Mouse (Mus musculus): Measurements from ENCODE around the gene Itk.

The Itk gene

DNA sequence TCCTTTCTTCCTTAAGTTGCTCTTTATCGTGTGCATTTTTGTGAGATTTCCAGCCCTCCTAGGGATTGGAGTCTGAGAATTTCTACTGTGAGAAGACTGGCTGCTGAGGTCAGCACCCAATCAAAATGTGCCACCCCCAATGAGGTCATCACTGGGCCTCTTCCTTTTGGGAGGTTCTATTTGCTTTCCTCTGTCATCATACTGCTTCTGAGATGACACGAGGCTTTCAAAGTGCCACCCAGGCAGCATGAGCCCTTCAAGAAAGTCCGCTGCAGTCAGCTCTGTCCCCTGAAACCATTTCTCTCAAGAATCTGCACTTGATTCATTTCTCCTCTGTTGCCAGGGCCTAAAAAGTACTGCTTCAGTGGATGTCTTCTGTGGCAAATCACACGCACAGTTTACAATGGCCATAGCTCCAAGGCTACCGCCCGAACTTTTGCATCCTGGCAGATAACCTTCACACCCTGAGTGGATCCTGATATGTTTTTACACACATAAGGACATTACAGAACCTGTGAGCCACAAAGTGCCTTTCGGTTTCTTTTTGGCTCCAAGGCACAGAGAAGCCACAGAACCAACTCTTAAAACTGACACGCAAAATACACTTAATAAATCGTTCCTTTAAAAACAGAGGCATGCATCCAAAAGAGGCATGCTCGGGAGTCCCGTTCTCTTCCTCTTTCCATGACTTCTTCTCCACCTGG is 80.9 kb downstream of the Itk start:
- DNase-seq (ENCODE audit: low spot score in 2 of 2): no peak

DNA sequence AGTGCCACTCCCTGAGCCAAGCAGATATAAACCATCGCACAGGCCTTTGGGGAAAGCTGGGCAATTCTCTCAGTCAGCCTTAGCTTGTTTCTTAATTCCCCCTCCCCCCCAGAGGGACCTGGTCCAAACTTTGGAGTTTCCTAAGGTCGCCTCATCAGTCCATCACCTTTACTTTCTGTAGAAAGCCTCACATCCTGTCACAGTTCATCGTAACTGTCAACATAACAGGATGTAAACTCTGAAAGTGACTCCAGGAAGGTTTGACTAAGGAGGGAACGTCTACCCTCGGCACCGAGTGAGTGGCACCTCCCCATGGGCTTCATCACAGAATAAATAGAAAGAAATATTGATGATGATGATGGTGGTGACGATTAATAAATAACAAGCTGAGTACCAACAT is 81.5 kb downstream of the Itk start:
- DNase-seq (ENCODE audit: low spot score in 2 of 2): no peak

DNA sequence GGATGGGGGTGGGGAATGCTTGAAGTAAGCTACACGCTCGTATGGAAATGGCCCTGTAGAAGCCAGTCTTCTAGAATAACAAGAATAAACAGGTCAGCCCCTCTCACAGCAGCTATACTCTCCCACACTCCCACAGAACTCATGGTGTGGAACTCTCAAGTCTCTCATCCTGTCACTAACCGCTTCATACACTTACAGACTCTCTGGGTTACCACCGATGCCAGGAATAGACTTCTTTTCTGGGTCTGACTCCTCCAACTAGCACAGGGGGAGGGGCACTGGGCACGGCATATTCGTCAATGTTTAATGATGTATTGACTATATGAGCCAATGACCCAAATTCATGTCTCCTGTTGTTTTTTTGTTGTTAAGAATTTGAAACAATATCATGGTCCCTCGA is 82.5 kb downstream of the Itk start:
- DNase-seq (ENCODE audit: low spot score in 2 of 2): no peak

DNA sequence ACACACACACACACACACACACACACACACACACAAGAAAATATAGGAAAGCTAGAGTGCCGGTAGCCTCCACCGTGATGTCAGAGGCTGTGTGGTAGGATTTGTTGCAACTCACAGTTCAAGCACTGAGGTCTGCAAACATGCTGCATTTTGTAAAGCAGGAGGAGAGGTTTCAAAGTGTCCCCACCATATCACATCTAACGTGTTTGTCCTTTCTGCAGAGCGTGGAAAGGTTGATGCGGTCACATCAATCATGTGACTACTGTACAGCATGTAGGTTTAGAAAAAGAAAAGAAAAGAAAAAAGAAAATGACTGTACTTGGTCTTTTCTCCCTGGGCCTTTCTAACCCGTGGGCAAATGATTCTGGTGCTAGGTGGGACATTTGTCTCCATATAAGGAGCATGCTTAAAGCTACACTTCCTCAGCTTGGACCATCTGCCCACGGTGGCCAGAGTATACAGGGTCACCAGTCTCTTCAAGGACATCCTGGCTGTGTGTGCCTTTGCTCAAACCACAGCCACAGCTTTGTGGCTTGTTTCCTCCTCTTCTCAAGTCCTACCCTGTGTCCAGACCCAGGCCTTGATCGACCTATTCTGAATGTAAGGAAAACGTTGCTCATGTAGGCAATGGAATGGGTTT is 83.3 kb downstream of the Itk start:
- DNase-seq (ENCODE audit: low spot score in 2 of 2): no peak

DNA sequence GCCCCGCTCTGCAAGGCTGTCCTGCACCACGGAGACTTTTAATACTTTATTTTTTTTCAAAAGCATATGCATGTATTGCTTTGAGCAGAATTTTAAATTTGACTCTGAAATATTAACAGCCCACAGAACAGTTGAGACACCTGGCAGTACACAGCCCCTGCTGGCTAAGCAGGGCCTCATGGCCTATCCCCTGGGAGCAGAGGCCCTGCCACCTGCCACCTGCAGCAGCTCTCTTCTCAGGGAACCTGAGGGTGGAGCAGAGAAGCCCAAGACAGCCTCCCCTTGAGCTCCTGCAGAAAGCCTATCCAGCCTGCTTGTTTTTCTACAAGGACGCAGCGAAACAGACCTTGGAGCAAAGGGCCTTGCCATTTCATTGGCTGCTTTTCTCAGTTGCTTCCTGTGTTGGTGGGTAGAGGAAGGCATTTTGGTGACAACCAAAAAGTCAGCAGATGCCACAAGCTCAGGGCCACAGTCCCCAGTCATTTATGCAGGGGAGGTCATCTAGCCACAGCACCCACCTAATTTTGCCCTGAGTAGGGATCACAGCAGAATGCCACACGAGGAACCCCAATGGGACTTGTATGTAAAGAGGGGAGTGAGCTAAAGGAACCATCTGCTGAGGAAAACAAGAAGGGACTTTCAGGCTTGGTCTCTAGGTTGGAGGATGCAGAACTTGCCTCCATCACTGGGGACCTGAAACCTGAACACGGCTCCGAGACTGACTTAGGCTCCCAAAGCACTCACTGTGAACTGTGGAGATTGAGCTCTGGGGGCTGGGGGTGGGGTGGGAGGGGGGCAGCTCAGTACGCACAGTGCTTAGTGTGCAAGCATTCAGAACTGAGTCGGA is 84.2 kb downstream of the Itk start:
- DNase-seq (ENCODE audit: low spot score in 2 of 2): no peak

DNA sequence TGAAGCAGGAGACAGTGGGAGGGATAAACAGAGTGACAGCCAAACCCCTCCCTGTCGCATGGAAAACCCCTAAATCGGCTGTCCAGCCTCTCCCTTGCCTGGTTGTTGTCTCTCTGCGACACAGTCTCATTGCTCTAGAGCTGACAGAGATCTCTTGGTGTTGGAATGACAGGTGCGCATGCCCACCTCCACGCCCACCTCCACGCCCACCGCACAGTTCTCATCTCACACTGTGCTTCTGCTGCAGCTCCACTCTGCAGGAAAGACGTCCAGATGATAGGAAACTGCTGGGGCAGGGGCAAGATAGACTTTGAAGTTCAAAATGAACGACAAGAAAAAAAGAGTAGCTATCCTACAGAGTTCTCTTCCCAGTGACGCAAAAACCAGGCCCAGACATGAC is 85.2 kb downstream of the Itk start:
- no peak for DNase-seq (ENCODE audit: low spot score in 2 of 2)

DNA sequence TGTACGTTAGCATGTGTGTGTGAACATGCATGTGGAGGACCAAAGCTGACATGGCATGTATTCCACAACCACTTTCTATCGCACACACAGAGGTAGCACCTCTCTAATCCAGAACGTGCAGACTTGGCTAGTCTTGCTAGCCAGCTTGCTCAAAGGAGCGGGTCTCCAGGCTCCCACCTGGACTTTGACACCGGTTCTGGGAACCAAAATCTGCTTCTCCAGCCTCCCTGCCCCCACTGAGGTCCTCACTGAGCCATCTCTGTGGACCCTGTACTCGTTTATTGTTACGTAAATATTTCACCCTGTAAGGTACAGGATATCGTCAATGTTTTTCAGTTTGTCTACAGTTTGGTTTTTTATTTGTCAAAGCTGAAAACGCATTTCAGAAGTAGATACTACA is 86.8 kb downstream of the Itk start:
- no peak for DNase-seq (ENCODE audit: low spot score in 2 of 2)

DNA sequence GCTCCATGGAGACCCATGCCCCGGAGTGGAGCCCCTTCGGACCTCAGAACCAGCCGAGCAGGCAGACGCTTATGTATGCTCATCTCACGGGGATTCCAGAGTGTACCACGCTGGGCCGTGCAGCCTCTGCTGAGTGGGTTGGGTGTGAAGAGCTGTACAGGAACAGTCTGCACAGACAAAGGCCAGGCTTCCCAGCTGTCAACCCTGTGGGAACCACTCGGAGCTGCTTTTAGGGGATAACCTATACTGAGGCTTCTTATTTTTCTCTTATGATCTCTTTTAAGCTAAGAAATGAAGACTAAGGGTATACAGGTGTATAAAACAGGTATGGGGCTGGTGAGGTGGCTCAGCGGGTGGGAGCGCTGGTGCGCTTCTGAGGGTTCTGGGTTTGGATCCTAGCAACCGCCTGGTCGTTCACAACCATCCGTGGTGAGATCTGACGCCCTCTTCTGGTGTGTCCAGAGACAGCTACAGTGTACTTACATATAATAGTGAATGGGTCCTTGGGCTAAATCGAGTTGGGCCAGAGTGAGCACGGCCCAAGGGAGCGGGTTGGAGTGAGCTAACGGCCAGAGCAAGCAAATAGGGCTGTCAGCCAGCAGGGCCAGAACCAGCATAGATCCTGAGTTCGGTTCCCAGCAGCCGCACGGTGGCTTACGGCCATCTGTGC is 87.6 kb downstream of the Itk start:
- no peak for DNase-seq (ENCODE audit: low spot score in 2 of 2)

DNA sequence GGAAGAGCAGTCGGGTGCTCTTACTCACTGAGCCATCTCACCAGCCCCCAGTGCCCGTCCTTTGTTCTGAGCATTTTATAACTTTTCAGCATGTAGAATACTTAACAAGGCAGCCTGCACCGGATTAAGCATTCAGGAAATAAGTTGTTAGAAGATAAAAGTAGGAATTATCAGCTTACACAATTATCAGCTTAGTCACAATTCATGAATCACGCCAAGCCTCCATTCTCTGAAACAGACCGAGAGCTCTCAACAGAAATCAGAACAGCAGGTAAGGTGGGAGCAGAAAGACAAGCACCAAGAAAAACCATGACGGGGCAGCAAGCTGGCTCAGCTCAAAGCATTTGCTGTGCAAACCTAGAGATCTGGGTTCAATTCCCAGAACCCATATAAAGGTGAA is 89.4 kb downstream of the Itk start:
- no peak for DNase-seq (ENCODE audit: low spot score in 2 of 2)

DNA sequence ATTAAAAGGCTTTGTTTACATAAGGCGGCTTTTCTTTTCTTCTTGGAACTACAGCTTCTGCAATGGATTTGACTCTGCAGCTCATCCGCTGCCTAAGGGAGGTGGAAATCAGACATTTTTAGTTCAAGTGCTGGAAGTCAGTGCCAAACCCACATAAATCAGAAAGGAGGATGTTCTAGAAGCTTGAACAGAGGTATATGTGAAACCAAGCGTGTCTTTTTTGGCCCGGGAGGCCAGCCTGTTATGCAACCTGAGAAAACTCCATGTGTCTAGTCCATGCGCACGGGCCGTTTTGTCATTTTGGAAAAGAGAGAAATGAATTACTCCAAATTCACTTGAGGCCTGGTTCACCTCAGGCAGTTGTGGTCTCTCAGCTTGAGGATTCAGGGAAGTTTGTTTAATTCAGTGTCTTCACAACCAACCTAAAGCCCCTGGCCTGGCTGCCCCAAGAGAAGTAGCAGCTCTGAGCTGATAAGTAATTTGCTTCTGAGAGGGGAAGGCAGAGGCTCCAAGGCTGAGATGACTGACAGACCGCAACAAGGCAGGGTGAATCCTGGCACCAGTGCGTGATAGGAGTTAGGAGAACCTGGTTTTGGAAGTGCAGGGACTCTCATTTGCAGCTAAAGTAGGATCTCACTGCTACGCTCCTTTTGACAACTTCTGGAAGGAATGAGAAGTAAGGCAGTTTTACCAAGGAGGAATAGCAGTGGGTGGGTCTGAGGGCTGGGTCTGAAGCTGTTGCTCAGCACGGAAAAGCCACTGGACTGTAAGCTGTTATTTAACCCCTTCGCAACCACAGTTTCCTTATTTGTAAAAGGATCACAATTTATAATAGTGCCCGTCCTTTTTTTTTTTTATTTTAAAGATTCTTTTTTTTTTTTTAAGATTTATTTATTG is 90.2 kb downstream of the Itk start:
- DNase-seq (ENCODE audit: low spot score in 2 of 2): no peak

DNA sequence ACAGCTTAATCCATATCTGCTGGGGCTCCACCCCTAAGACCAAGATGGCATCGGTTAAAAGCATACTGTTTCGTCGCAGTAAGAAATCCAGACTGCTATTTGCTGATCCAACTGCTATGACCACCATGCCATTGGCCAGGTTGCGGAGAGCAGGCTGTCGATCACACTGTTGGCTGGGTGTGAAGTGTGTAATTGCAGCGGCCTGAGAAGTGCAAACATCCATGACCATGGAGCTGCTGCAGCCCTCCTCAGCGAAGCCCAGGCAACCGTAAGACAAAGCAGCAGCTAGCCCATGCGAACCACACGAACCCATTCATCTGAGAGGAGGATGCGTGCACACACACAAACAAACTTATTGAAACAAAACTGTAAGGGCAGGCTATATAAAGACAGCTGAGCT is 94.9 kb downstream of the Itk start:
- no peak for DNase-seq (ENCODE audit: low spot score in 2 of 2)

DNA sequence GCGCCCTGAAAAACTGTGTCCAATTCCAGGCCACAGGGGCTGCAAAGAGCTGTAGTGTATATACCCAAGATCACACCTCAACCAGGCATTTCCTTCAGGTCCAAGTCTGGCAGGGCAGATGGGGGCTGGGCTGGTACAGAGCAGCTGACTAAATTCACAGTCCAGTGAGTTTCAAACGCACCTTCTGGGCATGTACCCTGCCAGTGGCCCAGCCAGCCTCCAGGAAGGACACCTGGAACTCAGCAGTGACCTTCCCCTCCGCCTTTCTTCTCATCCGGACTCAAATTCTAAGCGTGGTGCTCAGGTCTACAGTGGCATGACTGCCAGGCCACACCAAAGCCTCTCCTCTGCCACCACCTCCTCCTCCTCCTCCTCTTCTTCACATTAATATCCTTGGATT is 95.8 kb downstream of the Itk start:
- no peak for DNase-seq (ENCODE audit: low spot score in 2 of 2)

DNA sequence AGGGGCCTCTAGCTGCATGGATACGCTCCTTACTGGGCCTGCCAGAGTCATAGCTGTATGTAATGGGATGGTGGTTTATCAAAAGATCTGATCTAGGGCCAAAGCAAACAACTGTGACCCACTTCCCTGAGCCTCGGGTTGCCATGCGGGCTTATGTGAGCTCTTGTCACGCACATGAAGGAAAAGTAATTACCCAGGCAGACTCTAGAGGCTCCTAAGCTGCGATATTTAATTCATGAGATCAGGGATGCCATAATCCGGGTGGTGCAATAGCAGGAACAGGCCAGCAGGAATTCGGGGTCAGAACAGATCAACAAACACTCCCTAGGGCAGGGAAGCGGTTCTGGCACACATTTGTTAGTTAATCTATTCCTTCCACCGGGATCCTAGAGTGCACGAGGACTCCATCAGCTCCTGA is 98.3 kb downstream of the Itk start:
- DNase-seq (ENCODE audit: low spot score in 2 of 2): no peak

DNA sequence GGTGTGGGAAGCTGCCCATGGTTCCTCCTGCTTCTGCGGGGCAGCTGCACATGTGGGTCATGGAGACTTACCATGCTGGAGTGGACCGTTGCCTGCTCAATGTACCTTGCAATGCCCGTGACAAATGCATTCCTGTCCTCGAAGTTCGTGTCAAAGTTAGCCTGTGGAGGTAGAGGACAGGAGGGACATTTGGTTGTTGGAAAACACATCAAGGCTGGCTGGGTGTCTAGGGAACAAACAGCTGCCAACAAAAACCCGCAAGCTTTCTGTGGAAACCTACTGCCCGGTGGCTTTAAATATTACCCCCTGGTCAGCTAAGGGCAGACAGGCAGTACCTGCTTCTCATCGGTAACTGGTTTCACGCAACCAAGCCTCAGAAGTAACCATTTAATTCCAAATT is 99.8 kb downstream of the Itk start:
- DNase-seq (ENCODE audit: low spot score in 2 of 2): no peak

DNA sequence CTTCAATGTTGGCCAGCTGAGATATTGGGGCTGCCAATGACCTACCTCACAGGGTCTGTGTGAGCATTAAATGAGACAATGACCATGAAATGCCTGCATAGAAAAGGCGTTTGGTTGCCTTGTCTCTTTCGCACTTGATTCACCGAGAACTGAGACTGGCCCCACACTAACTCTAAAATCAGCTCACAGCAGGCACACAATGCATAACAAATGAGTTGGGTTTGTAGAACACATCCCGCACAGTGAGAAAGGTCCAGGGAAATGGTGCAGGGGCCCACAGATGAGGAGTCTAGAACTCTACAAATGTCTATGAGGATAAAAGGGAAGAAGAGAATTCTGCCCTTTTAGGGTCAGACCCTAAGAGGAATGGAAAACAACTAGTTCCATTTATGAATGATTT is 100.3 kb downstream of the Itk start:
- no peak for DNase-seq (ENCODE audit: low spot score in 2 of 2)

DNA sequence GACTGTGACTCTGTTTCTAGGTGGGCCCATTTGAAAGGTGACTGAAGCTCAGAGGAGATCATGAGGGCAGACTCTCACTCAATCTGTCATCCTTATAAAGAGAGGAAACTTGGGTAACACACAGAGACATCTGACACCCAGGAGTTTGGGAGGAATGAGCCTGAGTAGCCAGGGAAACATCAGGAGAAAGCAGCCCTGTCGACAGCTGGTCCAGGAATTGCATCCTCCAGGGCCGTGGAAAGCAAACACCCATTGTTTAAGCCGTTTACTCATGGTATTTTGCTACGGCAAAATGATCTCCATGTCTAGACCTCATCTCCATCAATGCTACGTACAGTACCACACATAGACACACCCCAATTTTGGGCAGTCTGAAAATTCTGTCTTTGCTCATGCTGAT is 101.2 kb downstream of the Itk start:
- no peak for DNase-seq (ENCODE audit: low spot score in 2 of 2)

DNA sequence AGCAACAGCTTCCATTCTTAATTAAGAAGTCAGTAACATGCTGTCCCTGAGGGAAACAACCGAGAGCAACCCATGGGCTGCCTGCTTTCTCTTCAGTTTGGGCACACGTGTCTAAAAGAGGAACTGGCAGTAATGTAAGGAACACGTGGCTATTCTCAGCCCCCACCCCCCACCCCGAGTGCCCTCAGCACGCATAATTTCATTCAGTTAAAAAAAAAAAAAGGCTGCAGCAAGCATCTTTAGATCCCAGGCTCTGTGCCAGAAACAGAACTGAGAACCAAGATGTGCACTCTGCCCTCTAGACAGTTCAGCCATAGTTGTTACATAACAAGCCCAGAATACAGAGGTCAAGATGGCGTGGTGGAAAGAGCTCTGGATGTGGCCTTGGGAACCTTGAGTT is 102.5 kb downstream of the Itk start:
- no peak for DNase-seq (ENCODE audit: low spot score in 2 of 2)

DNA sequence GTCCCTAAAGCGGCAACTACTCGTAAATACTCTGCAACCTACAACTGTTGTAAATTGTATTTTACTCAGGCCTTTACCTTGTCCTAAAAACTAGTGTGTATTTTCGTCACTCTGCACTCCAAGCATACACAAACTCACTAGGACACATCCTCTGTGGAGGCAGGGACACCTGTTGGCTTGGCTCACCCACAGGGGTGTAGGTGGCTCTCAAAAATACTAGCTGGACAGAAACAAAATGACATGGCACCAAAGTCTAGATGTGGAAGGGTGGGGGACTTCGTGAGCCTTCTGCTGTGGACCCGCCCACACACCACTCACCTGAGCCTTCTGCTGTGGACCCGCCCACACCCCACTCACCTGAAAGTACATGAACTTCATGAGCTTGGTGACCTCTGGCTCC is 105.5 kb downstream of the Itk start:
- DNase-seq (ENCODE audit: low spot score in 2 of 2): no peak

DNA sequence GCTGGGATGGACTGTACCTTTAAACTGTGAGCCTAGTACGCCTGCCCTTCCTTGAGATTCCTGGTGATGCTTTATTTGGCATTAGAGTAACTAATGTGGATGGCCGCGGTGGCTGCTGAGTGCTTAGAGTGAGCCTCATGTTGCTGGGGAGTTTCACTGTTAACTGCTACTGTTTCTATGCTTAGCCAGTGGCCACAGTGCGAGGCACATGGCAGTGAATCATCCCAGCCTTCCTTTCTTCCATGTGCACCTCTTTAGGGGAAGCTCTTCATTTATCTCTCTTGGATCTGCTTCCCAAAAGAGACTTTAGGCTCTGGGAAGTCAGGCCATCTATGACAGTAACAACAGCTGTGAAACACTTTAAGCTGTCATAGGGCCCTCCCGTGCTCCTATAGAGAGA is 106.7 kb downstream of the Itk start:
- DNase-seq (ENCODE audit: low spot score in 2 of 2): no peak

DNA sequence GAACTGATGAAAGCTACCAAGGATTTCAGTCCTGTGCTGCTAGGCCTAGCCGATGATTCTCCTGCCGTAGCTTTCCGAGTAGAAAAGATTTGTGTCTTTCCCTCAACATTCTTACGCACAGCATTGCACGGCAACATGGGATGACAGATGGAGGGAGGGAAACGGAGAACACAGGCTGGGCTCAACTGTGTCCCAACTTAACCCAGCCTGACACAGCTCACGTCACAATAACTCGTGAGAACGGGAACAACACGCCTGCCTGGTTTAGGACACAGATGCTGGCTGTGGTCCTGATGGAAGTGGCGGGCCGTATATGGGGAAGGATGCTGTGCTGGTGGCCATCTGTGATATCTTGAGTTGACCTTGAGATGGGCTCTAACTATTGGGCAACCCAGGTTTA is 110.6 kb downstream of the Itk start:
- no peak for DNase-seq (ENCODE audit: low spot score in 2 of 2)

DNA sequence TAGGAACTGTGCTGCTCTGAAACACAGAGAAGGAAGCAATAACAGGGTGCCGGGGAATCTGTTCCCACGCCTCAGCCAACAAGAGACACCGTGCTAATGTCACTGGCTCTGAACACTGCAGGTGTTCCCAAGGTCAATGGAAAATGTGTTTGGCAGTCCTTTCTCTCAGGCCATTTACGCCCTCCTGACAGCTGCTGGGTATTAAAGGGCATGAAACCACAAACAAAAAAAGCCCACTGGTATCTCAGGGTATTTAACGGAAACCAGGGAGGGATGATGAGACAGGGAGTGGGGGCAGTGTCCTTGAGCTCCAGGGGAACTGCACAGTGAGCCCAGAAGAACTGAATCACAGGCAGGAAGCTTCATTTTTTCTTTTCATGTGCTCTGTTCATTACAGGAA is 111.2 kb downstream of the Itk start:
- DNase-seq (ENCODE audit: low spot score in 2 of 2): no peak

All from urinary bladder, adult 18-20 months (tissue).